Mouse (Mus musculus) stomach, embryonic 14.5 days (tissue): ENCODE results near the gene Gemin5. TPM values are rescaled to one million over a fixed set of nuclear protein-coding genes. Genes with fewer than 3 reads are reported as not detected.
"Not testable (repeated sequence)": the region's sequence is repeated elsewhere in the genome, so short reads cannot be mapped to it uniquely, and the experiment has no call there.

Source experiments
- ATAC-seq: fragments of 200-750 bp; cut with Nextera tagmentation; 2 replicates; pipeline ENCODE4 v1.8.0; 2017; ENCODE audit warnings: low read depth, moderate TSS enrichment; ENCODE audit not compliant: insufficient number of reproducible peaks, insufficient read depth, low FRiP score
- H3K27ac ChIP-seq: fragments of 300-500 bp; sonication (generic); 2 replicates; pipeline ENCODE4 v1.5.1; 2014; ENCODE audit warnings: mild to moderate bottlenecking, low read length, moderate library complexity, mixed read lengths
- H3K27me3 ChIP-seq: fragments of 300-500 bp; sonication (generic); 2 replicates; pipeline ENCODE4 v1.6.1; 2014; ENCODE audit warnings: low read length, control low read depth, mixed read lengths; ENCODE audit not compliant: control insufficient read depth, insufficient read depth
- H3K36me3 ChIP-seq: fragments of 300-500 bp; sonication (generic); 2 replicates; pipeline ENCODE4 v1.6.1; 2014; ENCODE audit warnings: mild to moderate bottlenecking, control low read depth, low read length, moderate library complexity, mixed read lengths; ENCODE audit not compliant: control insufficient read depth, insufficient read depth
- H3K4me1 ChIP-seq: fragments of 300-500 bp; sonication (generic); 2 replicates; pipeline ENCODE4 v1.6.1; 2014; ENCODE audit warnings: low read length, control low read depth, mixed read lengths; ENCODE audit not compliant: control insufficient read depth, insufficient read depth
- H3K4me2 ChIP-seq: fragments of 300-500 bp; sonication (generic); replicated peaks from 2 replicates; pipeline ENCODE4 v1.6.1; 2014; ENCODE audit warnings: low read depth, low read length, control low read depth
- H3K4me3 ChIP-seq: fragments of 300-500 bp; sonication (generic); 2 replicates; pipeline ENCODE4 v1.5.1; 2014; ENCODE audit warnings: low read depth, low read length, control low read depth
- H3K9ac ChIP-seq: fragments of 300-500 bp; sonication (generic); replicated peaks from 2 replicates; pipeline ENCODE4 v1.6.1; 2014; ENCODE audit warnings: low read depth, mild to moderate bottlenecking, control low read depth, low read length, moderate library complexity, mixed read lengths
- H3K9me3 ChIP-seq: fragments of 300-500 bp; sonication (generic); 2 replicates; pipeline ENCODE4 v1.6.1; 2016; ENCODE audit warnings: low read depth, low read length, control low read depth; ENCODE audit not compliant: control insufficient read depth
- WGBS: fragments of 180-500 bp; shearing (Covaris S2); extraction: QIAGEN DNeasy Blood & Tissue Kit; methylation state at CpG from one replicate; pipeline ENCODE4 v1.1.7; 2014; 5-methylcytosine and 5-hydroxymethylcytosine counted together
- polyA plus RNA-seq: library from polyadenylated mRNA; unstranded; fragments of >200 nt; fragmentation: Nextera tagmentation; extraction: Ambion mirVana; gene quantifications from 2 replicates; pipeline ENCODE4 v1.2.1, GENCODE M21; 2014

Gene Gemin5
- polyA plus RNA-seq, 1 experiment from 2014 or later, result 21.4 TPM

DNA sequence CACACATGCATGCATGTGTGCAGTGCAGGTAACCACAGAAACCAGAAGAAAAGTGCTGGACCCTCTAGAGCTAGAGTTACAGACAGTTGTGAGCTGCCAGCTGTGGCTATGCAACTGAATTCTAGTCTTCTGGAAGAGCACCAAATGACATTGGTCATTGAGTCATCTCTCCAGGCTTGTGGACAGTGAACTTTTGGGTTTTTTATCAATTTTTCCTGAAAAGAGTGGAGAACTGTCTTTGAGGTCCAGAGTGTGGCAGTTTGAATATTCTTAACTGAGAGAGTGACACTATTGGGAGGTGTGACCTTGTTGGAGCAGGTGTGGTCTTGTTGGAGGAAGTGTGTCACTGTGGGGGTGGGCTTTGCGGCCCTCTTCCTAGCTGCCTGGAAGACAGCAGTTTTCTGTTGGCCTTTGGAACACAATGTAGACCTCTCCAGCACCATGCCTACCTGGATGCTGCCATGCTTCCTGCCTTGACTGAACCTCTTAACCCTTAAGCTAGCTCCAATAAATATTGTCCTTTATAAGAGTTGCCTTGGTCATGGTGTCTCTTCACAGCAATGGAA lies 42.1 kb upstream of the Gemin5 start:
- Histone ChIP-seq H3K27ac (no peak overlapping the region), H3K9ac (no peak overlapping the region), H3K27me3 (no peaks in the 10 kb centered on the region), H3K4me3 (no peak overlapping the region), H3K4me2 (no peak overlapping the region), H3K4me1 (peaks cover 9% of the 10 kb centered on the region), H3K9me3 (no peaks in the 10 kb centered on the region), H3K36me3 (no peaks in the 10 kb centered on the region)
- WGBS, result 85% methylated on average over 1 of the region's 1 CpGs
- ATAC-seq, result no peak

DNA sequence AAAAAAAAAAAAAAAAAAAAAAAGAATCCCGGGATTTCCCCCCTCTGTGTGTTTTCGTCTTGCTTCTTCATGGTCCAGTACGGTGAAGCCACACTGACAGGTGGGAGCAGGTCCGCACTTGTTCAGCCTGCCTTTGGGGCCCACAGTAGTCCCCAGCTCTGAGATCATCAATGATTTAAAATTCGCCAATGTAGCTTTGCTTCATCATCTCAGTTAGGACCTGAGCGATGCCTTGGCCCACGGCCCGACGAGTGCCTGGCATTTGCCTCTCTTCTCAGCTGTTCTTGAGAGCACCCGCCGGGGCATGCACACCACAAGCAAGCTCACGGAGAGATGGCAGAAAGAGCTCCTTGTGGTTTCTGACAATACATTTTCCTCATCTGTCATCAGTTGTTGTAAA lies 32.7 kb upstream of the Gemin5 start:
- Histone ChIP-seq H3K4me3 (no peak overlapping the region), H3K4me1 (no peaks in the 10 kb centered on the region), H3K27ac (no peak overlapping the region), H3K9ac (no peak overlapping the region), H3K27me3 (no peaks in the 10 kb centered on the region), H3K9me3 (no peaks in the 10 kb centered on the region), H3K36me3 (no peaks in the 10 kb centered on the region), H3K4me2 (no peak overlapping the region)
- 87% methylated on average over 12 of the region's 12 CpGs for WGBS
- ATAC-seq, result no peak

DNA sequence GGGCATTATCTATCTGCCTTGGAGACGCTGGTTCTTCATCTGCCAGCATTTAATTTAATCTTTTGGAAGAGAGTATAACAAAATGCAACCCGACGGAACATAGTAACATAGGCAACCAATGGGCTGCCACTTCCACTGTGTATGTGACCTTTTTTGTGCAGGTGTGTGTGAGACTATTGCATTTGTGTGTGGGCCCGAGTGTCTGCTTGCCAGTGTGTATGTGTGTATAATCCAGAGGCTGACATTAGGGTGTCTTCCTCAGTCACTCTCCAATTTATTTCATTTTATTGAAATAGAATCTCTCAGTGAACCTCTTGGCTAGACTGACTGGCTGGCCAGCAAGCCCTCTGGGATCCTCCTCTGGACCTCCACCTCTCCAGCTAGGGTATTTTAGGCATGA lies 31.9 kb upstream of the Gemin5 start:
- Histone ChIP-seq H3K9me3 (no peaks in the 10 kb centered on the region), H3K4me1 (no peaks in the 10 kb centered on the region), H3K36me3 (no peaks in the 10 kb centered on the region), H3K27ac (no peak overlapping the region), H3K4me2 (peak overlapping the region; percentile 49), H3K4me3 (no peak overlapping the region), H3K9ac (no peak overlapping the region), H3K27me3 (no peaks in the 10 kb centered on the region)
- 90% methylated on average over 4 of the region's 4 CpGs for WGBS
- no peak for ATAC-seq

DNA sequence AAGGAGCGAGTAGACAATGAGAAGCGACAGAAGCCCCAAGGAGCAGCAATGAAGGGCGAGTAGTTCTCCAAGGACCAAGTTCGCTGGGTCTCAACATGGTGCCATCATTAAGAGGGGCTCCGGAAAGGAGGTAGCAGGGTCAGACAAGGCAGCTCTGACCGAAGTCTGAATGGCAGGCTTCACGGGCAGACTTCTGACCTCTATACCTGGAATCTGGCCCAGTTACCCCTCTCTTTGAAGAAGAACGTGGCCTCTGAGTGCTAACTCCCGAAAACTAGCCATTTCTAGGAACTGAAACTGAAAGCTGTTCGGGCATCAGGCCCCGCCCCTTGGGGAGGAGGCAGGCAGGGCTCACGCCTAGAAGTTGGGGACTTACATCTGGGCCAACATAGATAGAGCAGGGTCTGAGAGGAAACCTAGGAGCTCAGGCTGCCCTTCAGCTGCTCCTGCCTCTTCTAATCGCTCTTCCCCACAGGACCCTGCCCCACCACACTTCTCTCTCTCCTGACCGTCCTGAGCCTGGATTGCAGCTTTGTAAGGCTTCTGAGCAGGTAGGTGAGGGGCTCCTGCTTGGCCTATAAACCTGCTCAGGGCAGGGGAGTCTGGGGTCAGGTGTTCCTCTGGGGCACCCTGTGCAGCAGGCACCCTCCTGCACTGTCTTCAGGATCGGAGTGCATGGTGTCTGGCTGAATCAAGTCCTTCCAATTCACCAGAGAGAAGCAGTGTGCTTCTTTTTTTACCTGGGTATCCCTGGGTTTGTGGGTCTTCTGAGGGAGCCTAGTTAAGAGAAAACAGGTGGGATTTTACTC lies 31.1 kb upstream of the Gemin5 start, which contains the start of the genes Igtp and Irgm2:
Igtp (plus strand) TSS at position 328 of the 809 bp plus-strand sequence.
Irgm2 (plus strand) TSS at position 390 of the 809 bp plus-strand sequence.
- WGBS, result 5% methylated on average over 13 of the region's 15 CpGs
- H3K4me1 ChIP-seq, H3K27me3 ChIP-seq, H3K9me3 ChIP-seq, H3K36me3 ChIP-seq: not testable (repeated sequence)
- H3K4me2 ChIP-seq, result peak within 1 kb of the TSS; percentile 49
- H3K27ac ChIP-seq, result 0 out of 2 replicates have a peak within 1 kb of the TSS, but pooled peaks have one; percentile 45
- peak within 1 kb of the TSS; percentile 56 for H3K4me3 ChIP-seq
- ATAC-seq, result peak; percentile 82
- peak within 1 kb of the TSS; percentile 45; the same call in 1 of the 2 replicates for H3K9ac ChIP-seq

DNA sequence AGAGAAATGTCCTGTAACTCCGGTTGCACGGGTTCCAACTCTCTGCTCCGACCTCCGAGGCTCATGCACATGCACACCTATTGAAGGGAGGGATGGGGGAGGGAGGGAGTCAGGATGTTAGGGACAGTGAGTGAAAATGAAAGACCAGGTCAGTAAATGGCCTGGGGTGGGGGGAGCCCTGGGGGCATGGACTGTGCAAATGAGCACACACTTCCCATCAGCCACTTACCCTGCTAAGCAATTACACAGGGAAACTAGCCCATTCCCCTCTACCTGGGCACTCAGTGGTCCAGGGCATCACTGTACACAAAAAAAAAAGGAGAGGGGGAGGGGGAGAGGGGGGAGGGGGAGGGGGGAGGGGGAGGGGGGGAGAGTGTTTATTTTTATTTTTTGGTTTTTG lies 30.3 kb upstream of the Gemin5 start:
- ATAC-seq, result no peak
- peak overlapping the region; percentile 49 for H3K4me2 ChIP-seq
- peak overlapping the region; percentile 56 for H3K4me3 ChIP-seq
- 87% methylated on average over 4 of the region's 4 CpGs for WGBS
- H3K27ac ChIP-seq, result no peak overlapping the region
- no peaks in the 10 kb centered on the region for H3K9me3 ChIP-seq
- no peaks in the 10 kb centered on the region for H3K36me3 ChIP-seq
- no peaks in the 10 kb centered on the region for H3K4me1 ChIP-seq
- no peak overlapping the region for H3K9ac ChIP-seq
- no peaks in the 10 kb centered on the region for H3K27me3 ChIP-seq

DNA sequence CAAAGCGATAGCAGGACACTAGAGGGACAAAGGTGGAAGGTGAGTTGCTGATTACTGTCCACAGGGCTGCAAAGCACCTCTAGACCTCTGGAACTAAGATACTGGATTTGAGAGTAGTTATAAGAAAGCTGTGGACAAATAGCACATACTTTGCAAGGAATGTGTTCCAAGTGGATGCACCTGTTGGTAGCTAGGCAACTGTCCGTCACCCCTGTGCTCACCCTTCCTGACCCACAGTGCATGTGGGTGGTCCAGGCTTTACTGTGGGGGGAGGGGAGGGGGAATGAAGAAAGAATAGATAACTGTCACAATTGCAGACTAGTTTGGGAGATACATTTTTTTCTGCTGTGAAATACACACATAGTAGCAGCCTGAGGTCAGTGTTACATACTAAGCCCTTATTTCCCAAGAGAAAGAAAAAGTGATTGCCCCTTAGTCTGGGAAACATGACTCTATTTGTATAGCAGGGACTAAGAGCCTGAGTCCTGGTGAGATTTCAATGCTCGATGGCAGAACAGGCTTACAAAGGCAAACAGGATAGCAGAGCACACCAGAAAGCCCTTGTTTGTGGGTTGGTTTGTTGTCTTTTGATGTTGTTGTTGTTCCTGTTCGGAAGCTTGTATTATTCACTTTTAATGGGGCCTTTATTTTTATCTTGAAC lies 25.7 kb upstream of the Gemin5 start:
- 34% methylated on average over 4 of the region's 4 CpGs for WGBS
- Histone ChIP-seq H3K36me3 (no peaks in the 10 kb centered on the region), H3K9ac (no peak overlapping the region), H3K4me1 (no peaks in the 10 kb centered on the region), H3K9me3 (no peaks in the 10 kb centered on the region), H3K27me3 (no peaks in the 10 kb centered on the region), H3K4me3 (no peak overlapping the region), H3K4me2 (no peak overlapping the region), H3K27ac (no peak overlapping the region)
- ATAC-seq, result no peak

DNA sequence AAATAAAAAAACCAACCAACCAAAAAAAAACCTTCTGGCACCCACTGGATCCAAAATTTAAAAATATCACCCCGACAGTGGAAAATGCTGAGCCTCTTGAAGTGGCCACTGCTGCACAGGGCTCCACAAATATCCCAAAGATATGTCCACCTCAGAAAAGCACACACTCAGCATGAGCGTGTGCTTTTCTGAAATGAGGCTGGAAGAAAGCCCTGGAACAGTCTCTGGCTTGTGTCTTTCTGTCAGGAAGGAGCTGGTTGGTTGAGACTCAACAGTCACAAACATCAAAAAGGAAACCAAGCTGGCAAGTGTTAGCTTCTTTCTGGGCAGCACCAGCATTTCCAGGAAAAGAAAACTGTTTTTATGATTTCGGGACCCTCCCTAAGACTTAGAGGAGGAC lies 25.0 kb upstream of the Gemin5 start:
- Histone ChIP-seq H3K4me2 (no peak overlapping the region), H3K27me3 (no peaks in the 10 kb centered on the region), H3K27ac (no peak overlapping the region), H3K9ac (no peak overlapping the region), H3K9me3 (no peaks in the 10 kb centered on the region), H3K4me1 (no peaks in the 10 kb centered on the region), H3K36me3 (no peaks in the 10 kb centered on the region), H3K4me3 (no peak overlapping the region)
- no peak for ATAC-seq
- WGBS, result 43% methylated on average over 3 of the region's 3 CpGs

DNA sequence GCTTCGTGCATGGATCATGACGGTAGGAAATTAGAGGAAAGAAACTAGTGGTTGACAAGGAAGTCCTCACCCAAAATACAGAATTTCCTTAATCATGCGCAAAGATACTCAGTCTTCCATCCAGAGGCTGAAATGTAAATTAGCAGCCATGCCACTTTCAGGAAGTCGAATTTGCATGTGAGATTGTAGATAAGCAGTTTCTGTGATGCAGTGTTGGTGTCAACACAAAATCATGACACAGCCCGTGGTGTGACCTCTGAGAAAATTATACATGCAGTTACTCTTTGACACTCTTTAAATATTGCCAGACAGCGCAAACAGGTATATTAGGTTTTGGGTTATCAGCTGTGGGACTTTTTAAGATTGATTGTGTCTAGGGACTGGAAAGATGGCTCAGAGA lies 21.3 kb upstream of the Gemin5 start:
- H3K9ac ChIP-seq, result no peak overlapping the region
- no peaks in the 10 kb centered on the region for H3K4me1 ChIP-seq
- WGBS, result 94% methylated on average over 6 of the region's 6 CpGs
- H3K27ac ChIP-seq, result no peak overlapping the region
- no peaks in the 10 kb centered on the region for H3K36me3 ChIP-seq
- ATAC-seq, result no peak
- no peaks in the 10 kb centered on the region for H3K9me3 ChIP-seq
- H3K4me3 ChIP-seq, result no peak overlapping the region
- no peaks in the 10 kb centered on the region for H3K27me3 ChIP-seq
- no peak overlapping the region for H3K4me2 ChIP-seq
